Mouse (Mus musculus): Measurements from ENCODE around the gene Lrig1. TPM values are rescaled to one million over a fixed set of nuclear protein-coding genes. Genes with fewer than 3 reads are reported as not detected.
"Not testable (repeated sequence)": the region's sequence is repeated elsewhere in the genome, so short reads cannot be mapped to it uniquely, and the experiment has no call there.

Lrig1 gene
- total RNA-seq, 2 experiments from 2014 or later = 22.6 to 31.6 TPM

DNA sequence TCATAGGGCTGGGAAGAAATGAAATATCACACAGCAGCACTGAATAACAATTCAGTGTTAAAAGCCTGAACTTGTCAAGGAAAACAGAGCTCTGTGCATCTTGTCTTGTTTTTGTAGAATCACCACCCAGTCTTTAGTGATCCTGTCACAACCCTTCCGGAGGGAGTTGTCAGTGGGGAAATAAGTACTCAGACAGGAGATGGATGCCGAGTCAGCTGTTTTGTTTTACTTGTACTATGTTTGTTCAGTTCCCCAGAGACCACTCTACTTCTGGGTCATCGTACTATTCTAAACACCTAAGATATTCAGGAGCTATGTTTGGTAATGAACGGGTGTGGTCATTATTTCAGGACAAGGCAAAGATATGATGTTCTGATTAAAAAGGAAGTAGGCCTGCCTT, 111.6 kb downstream of the Lrig1 start:
- no peak for DNase-seq (ENCODE audit: low spot score in 2 of 2)

DNA sequence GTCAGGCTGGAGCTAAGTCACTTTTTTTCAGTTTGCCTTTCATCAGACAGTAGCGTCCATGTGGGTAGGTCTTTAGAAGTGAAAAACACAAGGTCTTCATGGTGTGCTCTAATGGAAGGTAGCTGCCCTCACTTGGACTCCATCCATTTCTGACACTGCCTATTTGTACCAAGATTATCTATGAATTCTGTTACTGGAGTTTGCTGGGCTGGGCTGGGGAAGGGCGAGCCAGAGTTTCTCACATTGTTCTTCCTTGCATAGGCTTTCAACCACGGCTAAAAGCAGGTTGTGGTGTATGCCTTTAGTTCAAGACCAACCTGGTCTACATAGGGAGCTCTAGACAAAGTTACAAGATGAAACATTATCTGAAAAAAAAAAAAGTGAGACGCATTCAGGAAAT, 115.0 kb downstream of the Lrig1 start:
- peak in 1 of 2 experiments; percentile 0 for DNase-seq (ENCODE audit: low spot score in 2 of 2)

GRCm38 (mm10) chr6:94584147-94584695, 115.7 kb downstream of the Lrig1 start:
- peak; percentile 53 to 75 for DNase-seq (ENCODE audit: low spot score in 2 of 2)

DNA sequence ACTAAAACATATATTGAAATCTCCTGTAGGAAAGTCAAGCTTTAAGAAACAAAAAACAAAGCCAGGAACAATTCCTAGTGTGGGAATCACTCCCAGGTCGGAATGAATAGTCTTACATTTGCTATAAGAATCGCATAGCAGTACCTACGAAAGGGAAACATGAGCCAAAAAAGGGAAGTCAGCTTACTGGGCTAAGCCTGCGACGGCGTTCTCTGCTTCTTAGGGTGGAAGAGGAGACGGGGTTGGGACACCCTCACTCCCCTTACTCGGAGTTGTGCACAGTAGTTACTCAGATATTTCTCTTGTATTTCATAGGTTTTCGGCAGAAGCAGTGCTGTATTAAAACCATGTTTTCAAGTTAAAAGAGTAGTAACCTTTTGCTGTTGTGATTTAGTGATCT, 117.9 kb downstream of the Lrig1 start:
- peak in 1 of 2 experiments; percentile 1 for DNase-seq (ENCODE audit: low spot score in 2 of 2)

- DNase-seq (ENCODE audit: low spot score in 2 of 2) = no peak
Measured at GRCm38 (mm10) chr6:94577991-94578390, 122.0 kb downstream of the Lrig1 start.

DNA sequence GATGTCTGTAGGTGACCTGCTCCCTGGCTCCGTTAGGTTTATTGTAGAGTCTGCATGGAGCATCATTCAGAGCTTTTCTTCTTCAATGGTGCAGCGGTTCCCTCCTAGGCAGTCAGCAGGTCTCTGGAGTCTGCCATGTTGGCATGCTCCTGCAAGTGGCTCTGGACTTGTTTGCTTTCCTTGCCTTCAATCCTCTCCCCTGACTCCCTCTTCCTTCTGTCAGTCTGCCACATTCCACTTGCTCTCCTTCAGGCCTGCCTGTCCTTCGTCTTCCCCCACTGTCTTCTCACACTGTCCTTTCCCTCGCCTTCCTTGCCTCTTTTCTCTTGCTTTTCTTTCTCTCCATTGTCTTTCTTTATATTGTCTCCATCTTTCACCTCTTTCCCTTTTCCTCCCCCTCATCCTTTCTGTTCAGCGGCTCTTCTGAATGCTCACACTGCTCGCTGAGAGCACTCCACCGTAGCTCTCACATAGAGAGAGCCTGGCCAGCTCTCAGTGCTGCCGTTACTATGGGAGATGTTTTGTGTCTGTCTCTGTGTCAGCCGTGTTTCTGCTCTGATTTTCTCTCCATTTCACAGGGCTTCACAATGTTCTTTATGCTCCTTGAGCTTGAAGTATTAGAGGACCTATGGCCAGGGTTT, 124.3 kb downstream of the Lrig1 start:
- no peak for DNase-seq (ENCODE audit: low spot score in 2 of 2)

- no peak for DNase-seq (ENCODE audit: low spot score in 2 of 2)
Measured at GRCm38 (mm10) chr6:94568040-94568439, 131.9 kb downstream of the Lrig1 start.

DNA sequence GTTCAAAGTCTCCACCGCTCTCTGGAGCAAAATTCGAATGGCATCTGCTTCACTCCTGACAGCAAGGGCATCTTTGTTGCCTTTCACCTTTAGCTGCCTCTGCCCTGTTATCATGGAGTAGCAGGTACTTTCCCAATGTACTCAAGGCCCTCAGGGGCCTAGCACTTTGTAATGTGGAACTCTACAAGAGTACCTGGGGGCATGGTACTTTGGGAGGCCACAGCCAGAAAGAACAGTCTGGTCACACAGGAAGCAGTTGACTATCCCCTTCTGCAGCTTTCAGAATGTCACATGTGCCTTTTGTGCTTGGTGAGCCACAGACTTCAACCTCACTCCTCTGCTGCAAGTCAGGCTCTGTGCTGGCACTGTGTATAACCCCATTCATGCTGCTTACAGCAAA, 134.2 kb downstream of the Lrig1 start:
- DNase-seq (ENCODE audit: low spot score in 2 of 2) = no peak

GRCm38 (mm10) chr6:94563203-94563940, 136.6 kb downstream of the Lrig1 start:
- no peak for DNase-seq (ENCODE audit: low spot score in 2 of 2)

DNA sequence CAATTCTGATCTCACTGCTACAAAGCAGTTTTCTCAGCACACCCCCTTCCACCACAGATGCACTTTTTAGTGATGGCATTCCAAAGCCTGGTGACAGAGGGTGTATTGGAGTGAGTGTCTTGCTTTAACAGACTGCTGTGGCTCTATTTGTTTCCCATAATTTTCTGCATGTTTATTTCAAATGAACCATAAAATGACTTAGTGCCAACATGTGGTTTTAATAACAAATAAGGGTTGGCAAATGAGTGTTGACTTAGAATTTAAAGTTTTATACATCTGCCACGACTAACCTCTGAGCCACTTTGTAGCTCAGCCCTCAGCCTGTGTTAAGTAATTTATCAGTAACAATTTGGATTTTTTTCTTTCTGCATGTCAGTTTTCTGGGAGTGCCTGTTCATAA, 138.6 kb downstream of the Lrig1 start:
- DNase-seq (ENCODE audit: low spot score in 2 of 2) = no peak

GRCm38 (mm10) chr6:94560896-94561295, 139.1 kb downstream of the Lrig1 start:
- no peak for DNase-seq (ENCODE audit: low spot score in 2 of 2)

DNA sequence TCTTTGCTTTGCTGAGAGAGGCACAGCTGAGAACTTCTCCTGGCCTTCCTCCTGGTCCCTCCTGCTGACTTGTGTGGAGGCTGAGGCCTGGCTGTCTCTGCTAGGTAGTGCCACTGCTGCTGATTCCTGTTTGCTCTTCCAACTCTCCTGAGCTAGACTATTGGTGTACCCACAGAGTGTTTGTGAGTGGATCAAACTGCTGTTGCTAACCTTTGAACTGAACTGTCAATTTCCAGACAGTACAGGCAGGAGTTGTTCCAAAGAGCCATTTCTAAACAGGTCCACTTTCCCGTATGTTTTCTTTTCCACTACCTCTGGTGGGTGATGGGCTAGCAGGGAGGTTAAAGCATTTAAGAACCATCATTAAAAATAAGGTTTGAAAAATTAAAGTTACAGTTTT, 141.4 kb downstream of the Lrig1 start:
- not testable (repeated sequence) for DNase-seq (ENCODE audit: low spot score in 2 of 2)

Small RNA genes within 50 kb of the gene (microRNA-seq; reads per million reads assigned to microRNA genes)
- gene Mir7041 = 0 reads per million in 2 experiments

Other genes with a start within 250 kb of the Lrig1 start
- gene Slc25a26, start 199.8 kb downstream of the Lrig1 start, total RNA-seq (2021) = 10 to 100 TPM; 13.9 to 14.6 TPM